Mouse (Mus musculus): ENCODE results near the gene Ghr. TPM values are rescaled to one million over a fixed set of nuclear protein-coding genes. Genes with fewer than 3 reads are reported as not detected.

Ghr gene
- polyA plus RNA-seq, 1 experiment = 218 TPM

- peak; percentile 56 for DNase-seq (ENCODE audit: low read depth)
These were observed 133.7 kb downstream of the Ghr start for GRCm38 (mm10) chr15:3449564-3449963.

GRCm38 (mm10) chr15:3445285-3445909, 137.9 kb downstream of the Ghr start:
- DNase-seq (ENCODE audit: low read depth) = no peak

- DNase-seq (ENCODE audit: low read depth) = no peak
These were observed 138.8 kb downstream of the Ghr start for GRCm38 (mm10) chr15:3444448-3445020.

GRCm38 (mm10) chr15:3441506-3442286, 141.6 kb downstream of the Ghr start:
- DNase-seq (ENCODE audit: low read depth) = no peak

- DNase-seq (ENCODE audit: low read depth) = no peak
These were observed 145.9 kb downstream of the Ghr start for GRCm38 (mm10) chr15:3437381-3437780.

GRCm38 (mm10) chr15:3435637-3436036, 147.7 kb downstream of the Ghr start:
- no peak for DNase-seq (ENCODE audit: low read depth)

- DNase-seq (ENCODE audit: low read depth) = no peak
These were observed 148.8 kb downstream of the Ghr start for GRCm38 (mm10) chr15:3434461-3434860.

- no peak for DNase-seq (ENCODE audit: low read depth)
These were observed 150.0 kb downstream of the Ghr start for GRCm38 (mm10) chr15:3433281-3433680.

GRCm38 (mm10) chr15:3432823-3433222, 150.5 kb downstream of the Ghr start:
- no peak for DNase-seq (ENCODE audit: low read depth)

GRCm38 (mm10) chr15:3429417-3429816, 153.9 kb downstream of the Ghr start:
- peak; percentile 74 for DNase-seq (ENCODE audit: low read depth)

- no peak for DNase-seq (ENCODE audit: low read depth)
These were observed 154.3 kb downstream of the Ghr start for GRCm38 (mm10) chr15:3429001-3429400.

- peak; percentile 74 for DNase-seq (ENCODE audit: low read depth)
These were observed 156.9 kb downstream of the Ghr start for GRCm38 (mm10) chr15:3426401-3426800.

GRCm38 (mm10) chr15:3423177-3423576, 160.1 kb downstream of the Ghr start:
- DNase-seq (ENCODE audit: low read depth) = no peak

- no peak for DNase-seq (ENCODE audit: low read depth)
These were observed 165.6 kb downstream of the Ghr start for GRCm38 (mm10) chr15:3417699-3418098.

GRCm38 (mm10) chr15:3413103-3413502, 170.2 kb downstream of the Ghr start:
- no peak for DNase-seq (ENCODE audit: low read depth)

- DNase-seq (ENCODE audit: low read depth) = no peak
These were observed 174.8 kb downstream of the Ghr start for GRCm38 (mm10) chr15:3408478-3408877.

- DNase-seq (ENCODE audit: low read depth) = no peak
These were observed 184.1 kb downstream of the Ghr start for GRCm38 (mm10) chr15:3399196-3399595.

- DNase-seq (ENCODE audit: low read depth) = no peak
These were observed 185.8 kb downstream of the Ghr start for GRCm38 (mm10) chr15:3397369-3398100.

- DNase-seq (ENCODE audit: low read depth) = no peak
These were observed 187.1 kb downstream of the Ghr start for GRCm38 (mm10) chr15:3396149-3396548.

- DNase-seq (ENCODE audit: low read depth) = no peak
These were observed 187.6 kb downstream of the Ghr start for GRCm38 (mm10) chr15:3395700-3396099.

- no peak for DNase-seq (ENCODE audit: low read depth)
These were observed 192.6 kb downstream of the Ghr start for GRCm38 (mm10) chr15:3390722-3391121.

GRCm38 (mm10) chr15:3389011-3389410, 194.3 kb downstream of the Ghr start:
- no peak for DNase-seq (ENCODE audit: low read depth)

Measured in gonadal fat pad, adult 2 months (tissue).